Mouse (Mus musculus) thymus, postnatal 36 days (tissue): Measurements from ENCODE around the gene Jazf1.
A peak's percentile ranks its signal among the peaks of the same experiment; 100 is the strongest.

Experiments used
- DNase-seq, 2 experiments: peaks; one replicate each; pipeline ENCODE4 v3.0.0; 2022; ENCODE audit warnings: mixed read lengths in 2 of 2

The Jazf1 gene

DNA sequence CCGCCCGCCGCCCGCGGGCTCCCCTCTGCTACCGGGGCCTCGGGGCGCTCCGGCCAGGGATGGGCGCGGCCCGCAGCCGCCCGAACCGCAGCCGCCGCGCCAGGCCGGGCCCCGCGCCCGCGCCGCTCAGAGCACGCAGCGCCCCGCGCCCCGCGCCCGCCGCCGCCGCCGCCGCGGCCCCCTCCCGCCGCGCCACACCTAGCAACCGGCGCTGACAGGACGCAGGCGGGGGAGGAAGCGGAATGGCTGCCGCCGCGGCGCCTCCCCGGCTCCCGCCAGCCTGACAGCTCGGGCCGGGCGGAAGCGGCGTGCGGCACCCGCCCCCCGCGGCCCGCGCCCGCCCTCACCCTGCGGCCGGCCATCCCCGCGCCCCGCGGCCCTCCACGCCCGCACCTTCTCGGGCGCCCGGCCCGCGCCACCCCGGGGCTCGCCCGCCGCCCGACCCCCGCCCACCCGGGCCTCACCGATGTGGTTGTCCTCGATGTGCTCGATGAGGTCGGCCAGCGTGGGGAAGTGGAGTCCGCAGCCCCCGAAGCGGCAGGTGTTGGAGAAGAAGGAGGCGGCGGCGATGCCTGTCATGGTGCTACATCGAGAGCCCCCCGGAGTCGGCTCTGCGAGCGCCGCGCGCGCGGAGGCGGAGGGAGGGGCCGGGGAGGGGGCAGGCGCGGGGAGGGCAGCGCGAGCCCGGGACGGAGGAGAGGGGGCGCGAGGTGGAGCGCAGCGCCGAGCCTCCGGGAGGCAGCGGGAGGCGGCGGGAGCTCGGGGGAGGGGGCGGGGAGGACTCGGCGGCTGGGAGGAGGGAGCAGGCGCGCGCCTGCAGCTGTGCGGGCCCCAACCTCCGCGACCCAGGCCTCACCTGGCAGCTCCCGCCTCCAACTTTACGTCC lies at the start of gene Jazf1:
Gene Jazf1, minus strand, starts transcription at position 643 of the 886 bp plus-strand sequence.
- DNase-seq: peak; percentile 67 to 82

DNA sequence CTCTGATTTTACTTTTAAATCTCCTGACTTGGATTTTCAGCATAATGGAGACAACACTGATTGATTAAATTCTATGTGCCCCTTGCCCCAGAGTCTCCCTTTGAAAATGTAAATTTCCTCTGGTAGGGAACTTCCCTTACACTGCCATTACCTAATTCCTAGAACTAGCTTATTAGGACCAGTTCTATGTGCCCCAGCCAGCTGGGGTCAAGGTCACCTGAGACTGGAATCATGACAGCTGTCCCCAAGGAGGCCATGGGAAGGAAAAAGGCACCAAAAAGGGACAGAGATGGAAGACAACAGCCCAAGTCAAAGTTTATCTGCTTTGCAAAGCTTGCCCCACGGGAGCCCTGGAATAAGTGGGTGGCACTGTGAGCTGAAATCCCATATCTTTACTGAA lies 49.4 kb upstream of the Jazf1 start:
- no peak for DNase-seq

DNA sequence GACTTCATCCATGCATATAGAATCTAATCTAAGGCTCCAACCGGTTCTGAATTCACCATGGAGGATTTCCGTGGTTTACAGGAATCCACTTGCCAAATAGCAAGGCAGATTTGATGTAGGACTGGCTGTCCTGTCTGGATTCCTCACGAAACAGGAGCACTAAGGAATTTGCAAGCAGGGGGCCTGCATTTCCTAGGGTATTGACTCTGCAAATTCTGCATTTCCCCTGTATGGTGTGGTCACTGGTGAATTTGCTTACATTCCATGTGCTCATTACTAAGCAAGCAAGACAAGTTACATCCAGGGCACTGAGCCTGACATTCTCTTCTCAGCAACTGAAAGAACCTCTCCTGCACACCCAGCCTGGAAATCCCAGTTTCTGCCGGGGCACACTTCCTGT lies 18.4 kb upstream of the Jazf1 start:
- no peak for DNase-seq

DNA sequence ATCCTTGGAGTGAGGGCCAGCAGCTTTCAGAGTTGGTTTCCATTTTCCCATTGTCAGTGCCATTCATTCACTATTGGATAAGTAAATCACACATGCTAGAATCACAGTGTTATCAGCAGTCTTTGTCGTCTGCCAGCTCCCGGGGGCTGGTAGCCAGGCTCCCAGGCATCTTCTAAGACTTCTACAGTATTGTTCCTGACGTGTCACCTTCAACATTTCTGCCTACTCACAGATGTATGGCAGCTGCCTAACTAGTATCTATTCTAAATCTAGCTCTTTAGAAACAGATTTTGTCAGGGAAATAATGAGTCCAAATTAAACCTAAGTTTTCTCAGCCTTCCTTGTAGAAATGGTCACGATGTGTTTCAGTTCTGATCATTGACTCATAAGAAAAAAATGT lies 12.8 kb upstream of the Jazf1 start:
- no peak for DNase-seq

DNA sequence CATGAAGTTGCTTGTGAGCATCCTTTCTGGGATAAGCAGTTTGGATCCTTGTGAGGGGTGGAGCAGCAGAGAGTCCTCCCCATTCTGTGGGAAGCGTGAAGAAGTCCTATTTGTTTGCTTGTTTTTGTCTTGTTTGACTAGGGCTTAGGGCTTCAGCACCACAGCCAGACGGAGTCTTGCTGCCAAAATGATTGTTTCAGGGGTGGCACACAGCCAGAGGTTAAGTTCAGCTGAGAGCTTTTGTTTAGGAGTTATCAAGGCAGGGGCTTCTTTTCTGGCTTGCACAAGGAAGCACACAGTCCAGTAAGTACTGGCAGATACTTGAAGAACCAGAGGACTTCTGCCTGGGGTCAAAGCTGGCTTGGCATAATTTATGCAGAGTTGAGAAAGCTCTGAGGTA lies 10.2 kb upstream of the Jazf1 start:
- DNase-seq: no peak

DNA sequence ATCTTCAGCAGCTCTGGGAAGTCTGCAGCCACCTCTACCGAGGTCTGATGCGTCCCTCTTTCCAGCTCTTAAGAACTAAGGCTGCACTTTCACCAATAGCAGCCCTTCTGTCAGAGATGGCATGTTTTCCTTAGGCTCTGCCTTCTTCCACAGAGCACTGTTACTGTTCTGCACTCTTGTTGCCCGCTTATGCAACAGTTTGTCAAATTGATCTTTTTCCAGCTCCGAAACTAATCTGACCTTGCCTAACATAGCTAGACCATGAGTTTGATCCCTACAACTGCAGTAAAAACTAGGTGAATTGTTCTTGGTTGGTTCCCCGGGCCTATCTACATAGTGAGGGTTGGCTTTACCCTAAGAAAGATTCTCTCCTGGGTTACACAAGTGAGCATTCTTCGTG lies 3.3 kb upstream of the Jazf1 start:
- no peak for DNase-seq

DNA sequence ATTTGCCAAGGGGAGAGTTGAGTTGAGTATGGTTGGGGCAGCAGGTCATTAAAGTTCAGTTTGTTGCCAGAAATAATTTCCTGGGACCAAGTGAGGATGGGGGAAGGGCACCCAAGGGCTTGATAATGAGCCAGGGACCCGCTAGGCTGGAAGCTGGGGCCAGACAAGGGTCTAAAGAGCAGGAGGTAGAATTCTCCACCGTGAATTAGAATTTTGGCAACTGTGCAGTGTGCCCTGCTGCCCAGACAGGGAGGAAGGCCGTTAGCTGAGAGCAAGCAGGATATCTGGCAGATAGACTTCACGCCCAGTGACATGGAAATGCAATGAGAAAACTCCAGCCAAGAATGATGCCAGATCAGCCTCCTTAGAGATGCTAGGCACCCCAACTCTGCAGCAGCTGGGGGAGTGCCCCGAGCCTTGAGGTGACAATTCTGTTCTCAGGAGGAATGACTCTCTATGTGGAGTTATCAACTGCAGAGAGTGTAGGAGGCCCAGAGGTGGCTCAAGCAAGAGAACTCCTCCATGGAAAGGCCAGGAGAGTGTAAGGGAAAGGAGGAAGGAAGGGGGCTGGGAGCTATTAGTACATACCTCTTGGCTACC lies 1.6 kb upstream of the Jazf1 start:
- no peak for DNase-seq

DNA sequence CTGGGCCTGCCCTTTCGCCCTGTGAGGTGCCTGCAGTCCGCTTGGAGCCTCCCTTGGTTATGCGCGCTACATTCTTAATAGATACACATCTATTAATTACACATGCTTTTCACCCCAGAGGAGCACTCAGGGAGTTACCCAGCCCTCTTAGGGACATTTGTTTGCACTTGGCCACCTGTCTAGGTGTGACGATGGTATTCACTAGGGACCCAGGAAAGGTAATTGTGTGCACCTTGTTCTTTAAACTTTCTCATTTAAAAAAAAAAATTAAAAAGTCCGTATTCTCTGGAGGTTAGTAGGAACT lies 396 bp upstream of the Jazf1 start:
- DNase-seq: no peak

DNA sequence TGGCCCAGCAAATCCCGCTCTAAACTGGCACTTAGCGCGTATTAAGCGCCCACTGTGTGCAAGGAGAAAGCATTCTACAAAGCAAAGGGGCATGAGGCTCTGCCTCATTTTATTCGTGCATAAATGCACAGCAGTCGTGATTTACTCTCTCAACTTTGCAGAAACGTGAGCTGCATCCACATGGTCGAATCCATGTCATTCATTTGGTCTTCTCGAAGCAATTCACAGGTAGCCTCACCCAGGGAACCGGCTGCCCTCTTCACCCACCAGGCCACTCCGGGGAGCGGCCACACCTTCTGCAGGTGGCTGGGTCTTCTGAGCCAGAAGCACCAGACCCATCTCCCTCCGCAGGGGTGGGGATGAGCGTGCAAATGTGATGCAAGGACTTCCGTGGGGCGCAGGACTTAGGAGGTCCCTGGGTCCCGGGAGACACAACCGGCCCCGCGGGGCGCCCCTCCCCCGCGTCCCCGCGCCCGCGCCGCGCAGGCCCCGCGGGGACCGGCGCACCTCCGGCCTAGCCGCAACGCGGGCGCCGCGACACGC lies 914 bp downstream of the Jazf1 start:
- peak; percentile 28 to 46 for DNase-seq

DNA sequence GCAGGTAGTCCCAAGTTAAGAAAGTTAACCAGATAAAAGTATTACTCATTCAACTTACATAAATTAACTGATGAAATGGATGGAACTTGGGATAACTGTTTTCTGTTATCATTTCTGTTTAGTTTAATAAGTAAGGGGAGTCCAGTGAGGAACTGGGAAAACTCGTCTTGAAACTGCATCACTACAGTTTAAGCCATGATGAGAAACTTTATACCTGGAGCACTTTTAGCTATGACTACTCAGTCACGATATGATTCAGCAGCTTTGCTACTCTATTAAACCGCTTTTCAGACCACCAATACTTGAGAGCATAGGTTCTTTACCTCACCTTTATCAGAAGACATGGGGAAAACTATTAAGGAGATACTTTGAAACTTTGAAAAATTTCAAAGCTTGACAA lies 1.5 kb downstream of the Jazf1 start:
- DNase-seq: no peak

DNA sequence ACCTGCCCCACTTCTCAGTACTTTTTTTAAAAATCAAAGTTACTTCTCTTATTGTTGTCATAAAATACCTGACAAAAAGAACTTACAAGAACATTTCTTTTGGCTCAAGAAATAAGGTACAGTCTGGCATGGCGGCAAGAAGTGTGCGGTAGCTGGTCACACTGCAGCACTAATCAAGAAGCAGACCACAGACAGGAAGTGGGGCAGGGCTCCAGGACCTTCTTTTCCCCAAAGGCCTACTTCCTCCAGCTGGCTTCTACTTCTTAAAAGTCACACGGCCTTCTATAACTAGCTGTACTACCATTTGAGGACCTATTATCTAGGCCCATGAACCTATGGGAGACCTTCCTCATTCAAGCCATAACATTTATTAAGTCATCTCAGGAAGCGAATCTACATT lies 4.4 kb downstream of the Jazf1 start:
- DNase-seq: no peak

DNA sequence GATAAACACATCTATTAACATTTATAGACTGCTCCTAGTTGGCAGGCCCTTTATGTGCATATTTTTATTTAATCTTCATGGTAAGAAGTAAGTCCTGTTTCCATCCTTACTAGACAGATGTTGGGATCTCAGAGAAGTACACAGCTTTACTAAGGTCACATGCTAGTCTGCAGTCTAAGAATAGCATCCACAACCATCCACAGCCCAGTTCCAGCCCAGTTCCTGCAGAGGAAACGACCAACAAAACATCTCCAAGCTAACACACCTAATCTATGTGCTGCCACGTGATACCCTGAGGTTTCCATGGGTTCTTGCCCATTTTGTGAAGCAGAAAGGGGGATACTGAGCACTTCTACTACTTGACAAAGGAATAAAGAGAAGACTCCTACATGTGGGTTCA lies 13.5 kb downstream of the Jazf1 start:
- DNase-seq: no peak

DNA sequence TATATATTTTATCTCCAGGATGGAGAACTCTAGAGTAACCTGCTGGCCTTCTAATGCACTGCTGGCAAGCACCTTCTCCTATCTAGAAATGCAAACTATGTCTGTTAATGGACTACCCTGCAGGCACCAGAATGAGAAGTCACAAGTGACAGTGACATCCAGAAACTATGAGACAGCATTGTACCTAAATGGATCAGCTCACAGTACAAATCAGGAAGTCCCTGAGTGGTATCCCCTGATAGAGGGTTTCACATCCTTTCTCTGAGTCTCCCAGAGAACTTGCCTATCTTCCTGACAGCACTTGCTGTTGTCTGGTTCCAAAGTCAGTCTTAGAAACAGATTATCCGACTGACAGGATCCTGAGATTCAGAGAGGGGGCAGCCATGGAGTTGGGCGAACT lies 22.9 kb downstream of the Jazf1 start:
- DNase-seq: no peak

DNA sequence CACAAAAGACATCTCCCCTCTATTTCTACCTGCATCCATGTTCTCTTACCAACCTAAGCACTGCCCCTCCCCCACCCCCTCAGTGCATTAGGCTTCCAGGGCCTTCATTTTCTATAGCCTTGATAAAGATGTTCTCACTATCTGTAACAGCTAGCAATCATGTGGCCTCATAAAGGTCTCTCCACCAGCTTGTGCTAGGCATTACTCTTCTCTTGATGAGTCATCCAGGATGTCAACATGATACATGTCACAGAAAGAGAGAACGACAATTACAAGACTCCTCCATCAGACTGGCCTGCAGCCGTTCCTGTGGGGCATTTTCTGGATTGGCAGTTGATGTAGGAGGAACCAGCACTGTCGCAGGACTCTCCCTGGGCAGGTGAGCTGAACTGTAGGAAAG lies 30.3 kb downstream of the Jazf1 start:
- no peak for DNase-seq

DNA sequence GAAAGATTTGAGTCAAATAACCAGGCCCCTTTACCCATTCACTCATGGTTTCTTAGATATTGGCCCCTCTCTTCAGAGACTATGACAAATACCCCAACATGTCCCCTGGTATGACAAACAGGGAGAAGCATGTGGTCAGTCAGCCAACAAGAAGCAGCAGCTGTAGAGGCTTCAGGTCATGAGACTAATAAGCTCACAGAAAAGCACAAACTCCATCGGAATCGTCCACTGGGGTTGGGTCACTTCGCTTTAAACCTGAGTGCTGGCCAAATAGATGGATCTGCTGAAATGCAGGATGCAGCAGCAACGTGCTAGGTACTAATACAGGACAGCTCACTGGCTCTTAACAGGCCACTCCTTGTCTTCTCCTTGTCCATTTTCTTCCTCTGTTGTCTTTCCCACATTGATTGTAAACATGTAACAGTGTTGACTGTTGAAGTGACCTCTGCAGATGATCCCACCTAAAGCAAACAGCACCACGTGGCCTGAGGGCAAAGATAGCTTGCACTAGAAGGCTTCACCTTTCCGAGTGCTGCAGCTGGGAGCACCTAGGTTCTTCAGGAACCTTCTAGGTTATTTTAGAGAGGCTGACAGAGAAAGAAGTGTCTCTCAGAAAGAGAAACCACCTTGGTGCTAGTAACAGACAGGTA lies 33.9 kb downstream of the Jazf1 start:
- DNase-seq: no peak

DNA sequence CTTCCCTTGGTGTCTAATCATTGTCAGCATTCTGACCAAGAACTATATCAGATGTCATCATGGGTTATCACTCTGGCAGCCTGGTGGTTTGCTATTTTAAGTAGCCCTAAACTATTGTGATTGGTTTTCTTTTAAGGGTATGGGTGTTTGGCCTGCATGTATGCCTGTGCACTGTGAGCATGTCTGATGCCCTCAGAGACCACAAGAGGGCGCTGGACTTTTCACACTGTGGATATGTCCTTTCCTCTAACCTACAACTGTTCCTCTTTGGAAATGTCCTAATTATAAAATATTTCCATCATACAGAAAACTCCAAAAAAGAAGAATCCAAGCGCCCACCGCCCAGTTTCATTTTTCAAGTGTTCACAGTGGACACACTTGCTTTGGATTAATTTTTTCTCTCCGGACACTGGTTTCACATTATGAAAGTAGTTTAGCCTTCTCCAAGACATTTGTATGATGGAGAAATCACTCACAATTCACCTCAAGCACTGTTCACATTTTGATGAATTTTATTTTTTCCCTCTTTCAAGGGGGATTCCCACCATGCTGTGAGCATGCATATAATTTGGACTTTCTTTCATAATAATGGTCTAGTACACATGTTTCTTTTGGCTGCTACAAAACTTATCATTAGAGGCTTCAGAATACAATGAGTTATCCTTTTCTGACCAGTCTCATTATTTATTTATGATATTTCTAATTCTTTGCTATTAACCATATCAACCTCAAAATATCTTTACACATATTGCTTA lies 35.5 kb downstream of the Jazf1 start:
- DNase-seq: peak; percentile 6 to 11

DNA sequence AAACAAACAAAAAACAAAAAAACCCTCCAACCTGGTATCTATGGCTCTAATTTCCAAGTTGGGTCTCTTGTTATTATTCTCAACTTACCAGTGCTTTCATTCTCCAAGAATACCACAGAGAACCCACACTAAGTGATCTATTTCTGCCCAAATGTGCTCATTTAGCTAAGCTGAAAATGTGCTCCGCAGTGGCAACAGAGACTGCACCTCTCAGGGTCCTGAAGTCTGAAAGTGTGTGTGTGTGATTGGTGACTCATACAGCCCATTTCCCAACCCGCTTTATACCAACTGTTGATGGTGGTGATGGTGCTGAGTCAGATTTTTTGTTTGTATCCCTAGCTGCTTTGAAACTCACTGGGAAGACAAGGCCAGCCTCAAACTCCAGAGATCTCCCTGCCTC lies 46.4 kb downstream of the Jazf1 start:
- no peak for DNase-seq

DNA sequence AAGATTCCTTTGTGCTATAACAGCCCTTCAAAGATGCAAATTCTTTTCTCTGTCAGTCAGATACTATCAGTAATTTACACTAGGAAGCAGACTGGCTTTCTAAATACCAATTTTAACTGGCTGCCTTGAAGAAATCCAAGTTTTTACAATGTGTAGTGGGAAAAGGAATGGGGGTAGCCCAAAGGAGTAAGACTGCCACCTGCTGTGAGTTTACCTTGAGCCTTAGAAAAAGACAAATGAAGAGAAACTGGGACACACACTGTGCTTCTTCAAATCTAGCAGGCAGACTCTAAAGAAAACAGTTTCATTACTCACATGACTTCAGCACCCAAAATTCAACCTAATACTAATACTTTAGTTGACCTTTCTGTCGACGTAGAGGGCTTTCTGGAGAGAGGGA lies 47.4 kb downstream of the Jazf1 start:
- DNase-seq: no peak

DNA sequence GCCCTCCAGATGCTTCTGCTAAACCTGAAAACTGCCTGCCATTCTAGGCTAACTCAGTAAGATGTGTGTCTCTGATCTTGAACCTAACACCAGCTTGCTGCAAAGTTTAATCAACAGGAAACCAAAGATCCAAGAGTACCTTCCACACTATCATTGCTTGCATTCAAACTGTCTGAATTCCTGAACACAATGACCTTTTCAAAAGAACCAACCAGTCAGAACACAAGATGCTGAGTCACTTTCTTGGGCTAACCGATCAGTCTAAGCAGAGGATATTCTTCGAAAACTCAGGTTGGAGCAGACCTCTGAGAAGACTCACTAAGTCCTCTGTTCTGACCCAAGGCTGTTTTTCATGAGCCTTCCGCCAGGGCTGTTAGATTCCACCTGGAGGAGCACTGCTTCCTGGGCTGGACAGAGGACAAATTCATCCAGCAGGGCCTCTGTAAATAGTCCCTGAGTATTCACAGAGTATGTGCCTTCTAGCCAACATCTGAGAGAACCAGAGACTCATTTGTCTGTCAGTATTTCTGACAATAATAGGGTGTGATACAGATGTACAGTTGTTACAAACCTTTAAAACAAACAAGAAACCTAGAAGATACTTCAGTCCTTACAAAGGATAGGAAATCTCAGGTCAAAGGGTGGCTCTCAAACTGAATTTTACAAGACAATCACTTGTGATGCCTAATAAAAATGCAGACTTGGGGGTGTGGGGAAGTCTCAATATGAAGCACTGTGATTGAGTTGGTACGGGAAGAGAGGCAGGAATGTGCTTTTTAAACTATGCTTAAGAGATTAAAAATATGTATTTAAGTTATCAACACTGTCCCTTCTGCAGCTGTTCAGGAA lies 50.9 kb downstream of the Jazf1 start:
- no peak for DNase-seq

DNA sequence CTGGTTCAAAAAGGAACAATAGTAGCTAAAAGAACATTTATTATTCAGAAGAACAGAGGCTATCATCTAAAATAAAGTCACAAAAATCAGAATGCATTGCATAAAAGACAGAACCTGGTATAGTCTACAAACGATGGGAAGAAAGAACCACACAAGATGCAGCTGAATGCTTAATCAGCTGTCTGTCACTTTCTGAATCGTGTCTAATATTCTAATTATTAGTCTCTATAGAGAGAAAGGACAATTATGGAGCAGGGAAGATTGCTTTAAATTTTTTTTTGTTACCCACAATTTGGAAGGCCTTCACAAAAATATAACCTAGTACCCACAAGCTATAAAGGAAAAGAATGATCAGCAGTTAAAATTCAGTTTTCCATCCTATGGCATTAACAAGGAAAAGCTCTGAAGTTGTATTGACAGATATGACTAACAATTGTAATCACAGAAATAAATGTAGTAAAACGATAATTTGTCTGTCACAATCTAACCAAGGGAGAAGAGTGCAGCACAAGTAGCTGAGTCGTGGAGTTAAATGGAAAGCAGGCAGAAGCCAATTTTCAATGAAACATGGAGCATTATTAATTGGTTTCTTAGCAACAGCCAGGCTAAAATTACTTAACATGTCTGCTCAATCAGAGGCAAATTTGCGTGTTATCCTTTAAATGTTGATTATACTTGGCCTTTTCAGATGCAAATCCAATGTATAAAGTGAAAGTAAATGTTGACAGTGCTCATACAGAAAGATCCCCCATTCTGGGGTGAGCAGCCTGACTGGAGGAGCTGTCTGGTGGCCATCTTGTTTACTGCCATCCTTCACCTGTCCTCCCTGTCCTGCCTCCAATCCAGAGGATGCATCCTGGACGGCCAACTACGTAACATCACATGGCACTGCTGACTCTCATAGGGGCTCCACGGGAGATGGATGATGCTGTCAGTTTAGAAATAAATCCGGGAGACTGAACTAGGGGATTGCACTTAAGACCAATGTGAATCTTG lies 53.7 kb downstream of the Jazf1 start:
- no peak for DNase-seq

DNA sequence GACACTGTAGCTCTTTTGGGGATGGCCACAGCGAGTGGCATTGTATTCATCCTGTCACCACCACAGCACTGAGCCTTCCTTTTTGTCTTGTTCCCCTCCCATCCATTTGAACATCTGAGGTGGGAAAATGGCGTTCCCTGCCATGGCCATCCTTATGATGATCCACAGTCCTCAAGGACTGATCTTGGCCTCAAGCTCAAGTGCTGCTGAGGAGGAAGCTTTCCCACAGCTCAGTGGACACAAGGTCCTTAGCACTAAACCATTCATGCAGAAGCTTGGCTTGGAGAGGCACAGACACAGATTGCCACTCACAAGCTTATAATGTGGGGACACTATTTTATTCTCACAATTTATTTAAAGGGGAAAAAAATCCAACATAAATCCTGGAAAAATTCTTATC lies 58.1 kb downstream of the Jazf1 start:
- no peak for DNase-seq
